Mouse (Mus musculus) testis, adult 2 months (tissue): ENCODE results near the gene Srgap1.

Experiments used
- CTCF ChIP-seq: fragments of 200-500 bp; IDR thresholded peaks from 2 replicates; pipeline ENCODE4 v1.5.1; 2012; ENCODE audit warnings: low read depth, mild to moderate bottlenecking, inconsistent platforms, low read length, moderate library complexity; ENCODE audit not compliant: control insufficient read depth, insufficient read depth, insufficient replicate concordance
- POLR2A ChIP-seq: fragments of 200-500 bp; IDR thresholded peaks from 2 replicates; pipeline ENCODE4 v1.6.1; 2012; ENCODE audit warnings: low read depth, mild to moderate bottlenecking, inconsistent platforms, low read length, moderate library complexity; ENCODE audit not compliant: control insufficient read depth

- TF ChIP-seq CTCF (no peak), POLR2A (no peak)
Observed at GRCm38 (mm10) chr10:121973281-121973680, 73.8 kb downstream of the Srgap1 start.
